Mouse (Mus musculus): ENCODE results near the gene Dgat2.

DNA sequence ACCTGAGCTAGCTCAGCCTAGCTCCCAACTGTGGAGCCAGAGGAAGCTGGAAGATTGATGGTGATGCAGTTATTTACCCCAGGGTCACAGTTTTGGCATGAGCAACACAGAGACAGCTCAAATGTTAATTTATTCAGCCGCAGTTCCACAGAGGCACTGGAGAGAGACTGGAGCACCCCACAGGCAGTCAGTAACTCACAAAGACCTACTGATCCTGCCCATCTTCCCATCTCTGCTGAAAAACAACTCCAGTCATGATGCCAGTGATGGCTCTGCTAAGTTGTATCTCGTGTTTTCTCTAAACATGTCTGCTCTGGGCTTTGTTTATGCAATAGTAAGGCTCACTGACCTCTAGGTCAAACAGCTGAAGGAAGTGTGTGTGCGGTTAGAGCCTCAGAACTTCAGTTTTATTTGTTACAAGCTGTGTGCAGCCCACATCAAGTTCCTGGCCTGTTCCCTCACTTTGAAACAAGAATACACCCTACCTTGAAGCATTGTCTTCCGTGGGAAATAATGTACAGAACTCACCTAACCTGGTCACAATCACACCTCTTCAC, 75.7 kb downstream of the Dgat2 start:
- TF ChIP-seq CTCF (IDR thresholded peaks at IDR 0.05) = no peak
- no peak for TF ChIP-seq EP300 (IDR thresholded peaks at IDR 0.05)
